Mouse (Mus musculus): Measurements from ENCODE around the gene Arhgef28. TPM values are rescaled to one million over a fixed set of nuclear protein-coding genes. Genes with fewer than 3 reads are reported as not detected.

Gene Arhgef28
- 9.3 and 11.8 TPM in 2 replicates for polyA plus RNA-seq (2015; fragmentation: Nextera tagmentation; extraction: Ambion mirVana)

DNA sequence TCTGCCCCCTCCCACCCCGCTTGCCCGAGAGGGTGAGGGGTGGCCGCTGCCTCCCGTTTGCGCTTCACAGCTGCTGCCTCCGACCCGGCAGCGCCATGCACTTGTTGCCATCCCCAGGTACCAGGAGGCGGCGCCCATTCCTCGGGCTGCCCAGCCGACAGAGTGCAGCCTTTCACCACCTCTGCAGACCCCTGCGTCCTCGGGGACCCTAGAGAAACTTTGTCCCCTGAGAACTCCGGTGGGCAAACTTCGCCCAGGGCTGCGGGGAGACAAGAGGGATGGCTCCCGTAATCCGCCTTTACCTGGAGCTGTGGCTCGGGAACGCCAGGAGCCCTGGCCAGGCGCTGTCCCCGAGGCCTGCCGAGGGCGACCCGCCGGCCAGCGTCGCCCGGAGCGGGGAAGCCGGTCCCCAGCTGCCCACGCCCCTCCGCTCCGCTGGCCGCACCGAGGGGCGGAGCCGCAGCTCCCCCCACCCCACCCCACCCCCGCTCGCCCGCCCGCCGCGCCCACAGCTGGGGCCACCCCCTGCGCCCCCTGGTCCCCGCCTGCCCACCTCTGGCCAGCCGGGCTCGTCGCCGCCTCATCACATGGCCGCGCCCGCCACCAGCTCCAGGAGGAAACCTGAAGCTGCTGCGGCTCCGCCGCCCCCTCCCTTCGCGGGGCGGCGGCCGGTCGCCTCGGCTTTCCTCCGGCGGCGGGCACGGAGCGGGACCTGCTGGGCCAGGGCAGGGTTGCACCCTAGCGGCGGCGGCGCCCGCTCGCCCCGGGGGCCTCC, at the start of gene Arhgef28:
TSS of gene Arhgef28 (minus strand) at position 669 of the 775 bp plus-strand sequence.
- peak within 1 kb of the TSS; percentile 92 for H3K4me2 ChIP-seq
- peak within 1 kb of the TSS; percentile 72 for H3K4me3 ChIP-seq
- ATAC-seq (ENCODE audit: extremely low read depth, insufficient number of reproducible peaks, low FRiP score, low TSS enrichment), result peak; percentile 68
- peak within 1 kb of the TSS; percentile 86 for H3K27ac ChIP-seq (replicated peaks)
- H3K27me3 ChIP-seq (replicated peaks), result peaks cover 13% of the 10 kb centered on the region
- peaks cover 25% of the 10 kb centered on the region for H3K4me1 ChIP-seq
- no peaks in the 10 kb centered on the region for H3K36me3 ChIP-seq
- no peaks in the 10 kb centered on the region for H3K9me3 ChIP-seq
- under 1% methylated on average over 56 of the region's 76 CpGs for WGBS
- H3K9ac ChIP-seq, result peak within 1 kb of the TSS; percentile 80

DNA sequence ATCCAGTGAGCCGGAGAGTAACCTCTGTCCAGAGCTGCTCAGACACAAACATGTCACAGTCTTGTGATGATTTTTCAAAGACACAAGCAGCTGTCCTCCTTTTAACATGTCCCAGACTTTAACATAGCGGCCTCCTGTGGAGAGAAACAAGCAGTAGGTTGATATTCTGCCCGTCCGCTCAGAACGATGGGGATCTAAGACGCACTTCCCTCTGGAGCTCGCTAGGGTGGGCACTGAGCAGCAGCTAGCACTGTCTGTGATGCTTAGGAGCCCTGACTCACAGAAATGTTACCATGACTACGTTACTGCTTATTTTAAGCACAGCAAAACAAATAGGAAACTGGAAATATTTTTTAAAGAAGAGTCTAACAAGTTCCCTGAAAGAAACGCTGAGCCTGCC, 48.7 kb upstream of the Arhgef28 start:
- Histone ChIP-seq H3K4me1 (no peaks in the 10 kb centered on the region), H3K9me3 (no peaks in the 10 kb centered on the region), H3K4me3 (no peak overlapping the region), H3K36me3 (peaks cover 91% of the 10 kb centered on the region), H3K4me2 (no peak overlapping the region), H3K27ac (replicated peaks) (no peak overlapping the region), H3K9ac (no peak overlapping the region), H3K27me3 (replicated peaks) (no peaks in the 10 kb centered on the region)
- WGBS, result 68% methylated on average over 9 of the region's 9 CpGs
- ATAC-seq (ENCODE audit: extremely low read depth, insufficient number of reproducible peaks, low FRiP score, low TSS enrichment), result no peak

DNA sequence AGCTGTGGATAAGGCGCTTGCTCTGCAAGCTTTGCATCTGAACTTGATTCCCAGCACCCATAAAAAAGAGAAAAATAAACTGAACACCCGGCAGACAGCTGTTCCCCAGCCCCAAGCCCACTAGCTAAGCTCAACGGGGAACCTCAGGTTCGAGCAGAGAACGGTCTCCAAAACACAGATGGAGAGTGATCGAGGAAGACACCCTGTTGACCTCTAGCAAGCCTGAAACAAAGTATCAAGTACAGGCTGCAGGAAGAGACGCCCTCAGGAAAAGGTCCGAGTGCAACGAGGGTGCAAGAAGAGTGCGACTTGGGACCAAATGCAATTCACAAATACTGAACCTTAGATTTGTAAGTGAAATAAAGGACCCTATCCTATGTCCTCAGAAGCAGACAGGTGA, 43.4 kb upstream of the Arhgef28 start:
- peaks cover 70% of the 10 kb centered on the region for H3K36me3 ChIP-seq
- no peak overlapping the region for H3K27ac ChIP-seq (replicated peaks)
- no peak overlapping the region for H3K9ac ChIP-seq
- H3K4me1 ChIP-seq, result peaks cover under 1% of the 10 kb centered on the region; the same call in 1 of the 2 replicates
- H3K9me3 ChIP-seq, result no peaks in the 10 kb centered on the region
- H3K27me3 ChIP-seq (replicated peaks), result no peaks in the 10 kb centered on the region
- WGBS, result 86% methylated on average over 10 of the region's 10 CpGs
- no peak for ATAC-seq (ENCODE audit: extremely low read depth, insufficient number of reproducible peaks, low FRiP score, low TSS enrichment)
- H3K4me3 ChIP-seq, result no peak overlapping the region
- H3K4me2 ChIP-seq, result no peak overlapping the region

DNA sequence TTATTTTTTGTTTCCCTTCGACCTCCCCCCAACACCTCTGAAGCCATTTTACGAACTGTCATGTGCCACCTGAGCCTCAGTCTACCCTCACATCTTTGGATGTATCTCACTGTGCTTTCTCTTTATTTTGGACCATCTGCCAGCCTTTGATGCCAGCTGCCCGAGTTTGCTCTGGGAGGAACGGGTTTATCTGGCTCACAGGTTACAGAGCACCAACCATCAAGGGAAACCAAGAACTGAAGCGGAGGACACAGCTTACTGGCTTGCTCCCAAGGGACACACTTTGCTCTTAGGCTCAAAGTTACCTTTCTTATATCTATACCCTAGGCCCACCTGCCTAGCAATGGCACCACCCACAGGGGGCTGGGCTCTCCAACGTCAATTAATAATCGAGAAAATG, 39.1 kb upstream of the Arhgef28 start:
- H3K9ac ChIP-seq, result no peak overlapping the region
- ATAC-seq (ENCODE audit: extremely low read depth, insufficient number of reproducible peaks, low FRiP score, low TSS enrichment), result no peak
- no peak overlapping the region for H3K4me3 ChIP-seq
- H3K9me3 ChIP-seq, result no peaks in the 10 kb centered on the region
- 0 out of 2 replicates have a peak, but pooled peaks cover 12% of the 10 kb centered on the region for H3K27me3 ChIP-seq (replicated peaks)
- no peak overlapping the region for H3K27ac ChIP-seq (replicated peaks)
- peaks cover 3% of the 10 kb centered on the region; the same call in 1 of the 2 replicates for H3K4me1 ChIP-seq
- WGBS, result 72% methylated on average over 7 of the region's 7 CpGs
- no peak overlapping the region for H3K4me2 ChIP-seq
- peaks cover 33% of the 10 kb centered on the region for H3K36me3 ChIP-seq

DNA sequence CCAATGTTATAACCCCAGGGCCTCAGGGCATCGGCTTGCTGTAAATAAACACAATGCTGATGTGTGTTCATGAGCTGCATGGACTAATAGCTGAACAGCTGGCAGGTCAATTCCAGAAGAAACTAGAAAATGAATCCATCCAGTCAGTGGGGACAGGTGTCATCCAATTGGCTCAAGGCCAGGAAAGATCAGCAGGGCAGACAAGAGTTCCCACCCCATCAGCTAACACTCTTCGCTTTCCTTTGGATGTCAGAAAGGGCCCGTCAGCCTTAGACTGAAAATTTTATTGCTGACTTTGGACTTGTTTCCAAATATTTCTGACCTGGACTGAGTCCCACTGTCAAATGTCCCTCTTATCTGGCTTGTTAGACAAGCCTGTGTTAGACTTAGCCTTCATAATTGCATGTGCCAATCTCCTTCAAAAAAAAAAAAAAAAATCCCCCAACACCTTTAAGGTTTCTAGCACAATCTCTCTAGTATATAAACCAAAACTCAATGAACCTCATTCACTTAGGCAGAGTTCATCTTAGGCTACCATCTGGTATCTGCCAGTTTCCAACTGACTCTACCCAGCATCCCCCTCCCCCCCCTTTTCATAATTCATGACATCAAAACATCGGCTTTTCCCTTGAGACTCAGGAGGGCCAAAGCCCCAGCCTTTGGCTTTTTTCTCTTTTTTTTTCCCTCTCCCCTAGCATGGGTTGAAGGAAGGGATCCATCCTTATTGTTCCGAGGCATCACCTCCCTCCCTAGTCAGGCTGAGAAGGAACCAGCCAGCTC, 38.5 kb upstream of the Arhgef28 start:
- Histone ChIP-seq H3K36me3 (peaks cover 26% of the 10 kb centered on the region), H3K9ac (no peak overlapping the region), H3K4me2 (no peak overlapping the region), H3K27me3 (replicated peaks) (0 out of 2 replicates have a peak, but pooled peaks cover 12% of the 10 kb centered on the region), H3K27ac (replicated peaks) (no peak overlapping the region), H3K9me3 (no peaks in the 10 kb centered on the region), H3K4me1 (peaks cover 3% of the 10 kb centered on the region; the same call in 1 of the 2 replicates), H3K4me3 (no peak overlapping the region)
- ATAC-seq (ENCODE audit: extremely low read depth, insufficient number of reproducible peaks, low FRiP score, low TSS enrichment), result no peak
- WGBS, result 53% methylated on average over 5 of the region's 5 CpGs

DNA sequence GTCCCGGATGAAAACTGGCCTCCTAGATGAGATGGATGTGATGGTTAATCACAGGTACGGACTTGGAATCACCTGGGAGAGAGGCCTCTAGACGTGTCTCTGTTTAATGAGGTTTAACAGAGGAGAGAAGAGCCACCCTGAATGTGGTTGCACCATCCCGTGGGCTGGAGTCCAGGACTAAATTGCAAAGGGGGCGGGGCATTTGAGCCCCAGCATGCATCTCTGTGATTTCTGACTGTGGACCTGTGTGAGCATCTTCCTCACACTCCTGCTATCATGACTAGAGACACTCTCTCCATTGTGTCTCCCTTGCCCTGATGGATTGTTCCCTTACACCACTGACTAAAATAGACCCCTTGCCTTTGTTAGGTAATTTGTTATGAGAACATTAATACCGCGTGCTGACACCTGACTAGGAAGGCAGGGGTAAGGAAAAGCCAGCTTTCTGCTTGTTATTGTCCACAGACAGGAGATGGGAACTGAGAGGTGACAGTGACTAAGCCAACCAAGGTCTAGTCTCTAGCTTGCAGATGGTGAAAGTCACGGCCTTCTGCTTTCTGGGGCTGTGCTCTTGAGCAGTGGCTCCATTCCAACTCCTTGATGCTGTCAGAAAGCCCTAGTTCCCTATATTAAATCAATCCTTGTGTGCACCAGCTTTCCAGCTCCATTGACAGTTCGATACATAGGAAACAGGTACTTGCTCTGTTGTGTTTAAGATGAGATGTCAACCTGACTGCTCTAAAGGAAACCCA, 35.5 kb upstream of the Arhgef28 start:
- Histone ChIP-seq H3K9me3 (no peaks in the 10 kb centered on the region), H3K4me3 (no peak overlapping the region), H3K36me3 (no peaks in the 10 kb centered on the region), H3K4me2 (no peak overlapping the region), H3K27me3 (replicated peaks) (0 out of 2 replicates have a peak, but pooled peaks cover 12% of the 10 kb centered on the region), H3K27ac (replicated peaks) (no peak overlapping the region), H3K4me1 (peaks cover 3% of the 10 kb centered on the region; the same call in 1 of the 2 replicates), H3K9ac (no peak overlapping the region)
- WGBS, result 62% methylated on average over 9 of the region's 9 CpGs
- no peak for ATAC-seq (ENCODE audit: extremely low read depth, insufficient number of reproducible peaks, low FRiP score, low TSS enrichment)

DNA sequence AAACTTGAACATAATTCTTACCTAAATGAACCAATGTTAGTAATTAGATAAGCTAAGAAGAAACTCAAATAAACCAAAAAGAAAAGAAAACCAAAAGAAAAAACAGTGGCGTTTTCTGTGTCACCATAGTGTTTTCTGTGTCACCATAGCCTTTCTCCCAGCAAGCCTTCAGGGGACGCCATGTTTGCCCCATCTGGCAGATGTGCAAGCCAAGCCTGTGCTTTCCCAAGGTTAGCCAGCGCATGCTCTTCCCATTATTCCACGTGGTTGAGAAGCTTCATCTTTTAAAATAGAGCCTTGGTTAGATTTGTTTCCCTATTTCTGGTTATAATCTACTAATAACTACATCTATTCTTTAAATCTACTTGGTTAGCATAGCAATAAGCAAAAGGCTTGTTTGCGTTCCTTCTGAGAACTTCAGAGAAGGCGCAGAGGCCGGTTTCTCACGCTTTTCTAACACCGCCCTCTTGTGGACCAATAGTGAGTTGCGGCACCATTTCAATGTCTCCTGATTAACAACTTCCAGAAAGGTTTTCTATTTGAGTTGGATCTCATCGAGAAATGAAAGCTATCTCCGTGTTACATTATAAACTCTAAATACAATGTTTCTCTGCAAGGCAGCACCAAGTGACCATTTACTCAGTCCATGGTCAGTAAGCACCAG, 33.9 kb upstream of the Arhgef28 start:
- WGBS, result 18% methylated on average over 12 of the region's 12 CpGs
- Histone ChIP-seq H3K9ac (no peak overlapping the region), H3K9me3 (no peaks in the 10 kb centered on the region), H3K4me3 (no peak overlapping the region), H3K4me1 (peaks cover 3% of the 10 kb centered on the region; the same call in 1 of the 2 replicates), H3K27me3 (replicated peaks) (0 out of 2 replicates have a peak, but pooled peaks cover 12% of the 10 kb centered on the region), H3K36me3 (no peaks in the 10 kb centered on the region), H3K4me2 (no peak overlapping the region), H3K27ac (replicated peaks) (no peak overlapping the region)
- ATAC-seq (ENCODE audit: extremely low read depth, insufficient number of reproducible peaks, low FRiP score, low TSS enrichment), result no peak

DNA sequence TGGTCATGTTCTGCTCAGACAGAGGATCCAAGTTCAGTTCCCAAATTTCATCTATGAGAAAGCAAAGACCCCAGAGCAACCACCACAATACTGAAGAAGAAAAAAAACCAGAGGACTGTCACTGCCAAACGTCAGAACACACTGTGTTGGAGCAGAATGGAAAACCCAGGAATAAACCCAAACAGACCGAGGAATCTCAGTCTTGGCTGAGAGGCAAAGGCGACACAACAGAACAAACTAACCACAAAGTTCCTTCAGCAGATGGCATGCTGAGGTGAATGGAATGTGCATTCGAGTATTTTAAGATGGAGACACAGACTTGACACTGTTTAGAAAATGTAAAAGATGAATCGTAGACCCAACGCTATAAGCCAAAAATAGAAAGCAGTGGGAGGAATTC, 29.2 kb upstream of the Arhgef28 start:
- Histone ChIP-seq H3K4me1 (no peaks in the 10 kb centered on the region), H3K4me2 (no peak overlapping the region), H3K27me3 (replicated peaks) (no peaks in the 10 kb centered on the region), H3K36me3 (no peaks in the 10 kb centered on the region), H3K4me3 (no peak overlapping the region), H3K9ac (no peak overlapping the region), H3K27ac (replicated peaks) (no peak overlapping the region), H3K9me3 (no peaks in the 10 kb centered on the region)
- no peak for ATAC-seq (ENCODE audit: extremely low read depth, insufficient number of reproducible peaks, low FRiP score, low TSS enrichment)
- WGBS, result 57% methylated on average over 6 of the region's 6 CpGs

DNA sequence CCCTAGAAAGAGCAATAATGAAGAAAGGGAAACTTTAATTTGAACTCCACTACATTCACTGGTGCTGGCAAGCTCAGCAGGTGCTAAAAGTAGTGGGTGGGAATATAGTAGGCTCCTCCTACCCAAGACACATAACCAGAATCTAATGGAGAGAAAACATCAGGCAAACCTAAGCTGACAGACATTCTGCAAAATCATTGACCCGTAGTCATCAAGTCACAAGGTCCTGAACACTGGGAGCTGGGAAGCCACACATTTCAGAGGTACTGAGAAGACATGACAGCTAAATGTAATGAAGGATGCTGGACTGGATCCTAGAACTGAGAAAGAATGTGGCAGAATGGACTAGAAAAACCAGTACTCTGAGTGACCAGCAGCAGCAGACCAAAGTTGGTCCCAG, 24.3 kb upstream of the Arhgef28 start:
- H3K4me1 ChIP-seq, result no peaks in the 10 kb centered on the region
- no peaks in the 10 kb centered on the region for H3K36me3 ChIP-seq
- H3K4me3 ChIP-seq, result no peak overlapping the region
- no peak overlapping the region for H3K27ac ChIP-seq (replicated peaks)
- H3K27me3 ChIP-seq (replicated peaks), result no peaks in the 10 kb centered on the region
- H3K9me3 ChIP-seq, result no peaks in the 10 kb centered on the region
- WGBS, result 85% methylated on average over 1 of the region's 1 CpGs
- no peak overlapping the region for H3K9ac ChIP-seq
- ATAC-seq (ENCODE audit: extremely low read depth, insufficient number of reproducible peaks, low FRiP score, low TSS enrichment), result no peak
- no peak overlapping the region for H3K4me2 ChIP-seq

DNA sequence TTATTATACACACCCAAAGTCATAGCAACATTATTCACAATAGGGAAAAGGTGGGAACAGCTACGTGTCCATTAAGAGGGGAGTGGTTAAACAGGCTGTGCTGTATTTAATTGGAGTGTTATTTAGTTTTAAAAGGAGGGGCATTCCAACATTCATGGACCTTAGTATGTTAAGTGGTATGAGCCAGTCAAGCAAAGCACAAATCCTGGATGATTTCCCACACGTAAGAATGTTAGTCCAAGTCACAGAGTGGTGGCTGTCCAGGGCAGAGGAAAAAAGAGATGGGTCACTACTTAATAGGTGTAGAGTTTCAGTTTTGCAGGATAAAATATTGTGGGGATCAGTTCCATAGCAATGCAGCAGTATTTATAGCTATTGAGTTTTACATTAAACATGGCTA, 20.0 kb upstream of the Arhgef28 start:
- Histone ChIP-seq H3K4me2 (no peak overlapping the region), H3K27ac (replicated peaks) (no peak overlapping the region), H3K4me3 (no peak overlapping the region), H3K27me3 (replicated peaks) (peaks cover 10% of the 10 kb centered on the region; the same call in 1 of the 2 replicates), H3K36me3 (no peaks in the 10 kb centered on the region), H3K4me1 (no peaks in the 10 kb centered on the region), H3K9ac (no peak overlapping the region), H3K9me3 (no peaks in the 10 kb centered on the region)
- WGBS, result 67% methylated on average over 2 of the region's 2 CpGs
- no peak for ATAC-seq (ENCODE audit: extremely low read depth, insufficient number of reproducible peaks, low FRiP score, low TSS enrichment)
